16 mouse cellular contexts compared by ENCODE assay signal in the genomic region with DNA sequence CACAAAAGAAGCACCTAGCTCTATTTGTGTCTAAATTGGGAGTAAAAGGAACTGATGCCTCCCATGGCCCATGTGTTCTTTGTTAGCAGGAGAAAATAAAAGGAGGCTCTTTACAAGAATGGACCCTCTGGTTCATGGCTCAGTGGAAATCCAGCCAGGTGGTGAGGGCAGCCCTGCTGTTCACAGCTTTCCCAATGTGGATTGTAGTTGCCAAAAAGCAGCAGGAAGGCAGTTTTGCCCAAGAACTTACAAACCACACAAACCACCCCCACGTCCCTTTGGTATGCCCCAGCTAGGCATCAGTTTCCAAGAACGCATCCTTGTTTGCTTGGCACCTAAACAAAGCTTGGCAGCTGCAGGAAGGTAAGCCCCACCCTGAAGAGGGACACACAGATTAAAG.
A peak's percentile ranks its signal among the peaks of the same experiment; 100 is the strongest.
DNase-seq lines count a peak whose midpoint lies in the region; ATAC-seq and TF ChIP-seq lines count a peak whose summit lies in the region.
"Had no signal": no experiment of that assay in that cellular context is flagged by ENCODE, and none has a peak within 500 bp of the region (broad histone marks: within the 10 kb centered on the region; RNA-seq: fewer than 3 reads in every experiment).

No protein-coding gene starts in this region.

- H3K36me3 ChIP-seq in embryonic facial prominence, embryonic 15.5 days = no peaks in the 10 kb centered on the region
- H3K36me3 ChIP-seq: embryonic facial prominence, embryonic 12.5 days; limb, embryonic 12.5 days; liver, embryonic 13.5 days; lung, embryonic 15.5 days had no signal

- no peaks in the 10 kb centered on the region for H3K9me3 ChIP-seq in embryonic facial prominence, embryonic 15.5 days (replicated peaks)
- H3K9me3 ChIP-seq: embryonic facial prominence, embryonic 12.5 days; limb, embryonic 12.5 days; liver, embryonic 13.5 days; lung, embryonic 15.5 days had no signal

- DNase-seq in cerebellum, postnatal 14 days = peak; percentile 60 to 65
- DNase-seq in cerebellum, adult 8-10 months = no peak
- peak; percentile 18 for DNase-seq in layer of hippocampus, adult 11-12 months (ENCODE audit: low spot score)
- DNase-seq in layer of hippocampus, adult 2 months (ENCODE audit: low spot score in 2 of 2) = no peak
- DNase-seq in 3T3-L1 (ENCODE audit: low read depth, low spot score) = peak; percentile 28
- no peak for DNase-seq in kidney, adult 8-10 months
- no peak for DNase-seq in embryo, embryonic 11 days
- DNase-seq: adrenal gland, postnatal 25 days; liver, embryonic 13.5 days had no signal

- H3K4me1 ChIP-seq in embryonic facial prominence, embryonic 15.5 days = peaks cover 32% of the 10 kb centered on the region
- H3K4me1 ChIP-seq: embryonic facial prominence, embryonic 12.5 days; liver, embryonic 13.5 days; lung, embryonic 15.5 days had no signal

- no peak overlapping the region for H3K9ac ChIP-seq in embryonic facial prominence, embryonic 15.5 days
- H3K9ac ChIP-seq: embryonic facial prominence, embryonic 12.5 days; hindbrain, embryonic 14.5 days; limb, embryonic 12.5 days; liver, embryonic 13.5 days; lung, embryonic 15.5 days had no signal

- H3K27me3 ChIP-seq in embryonic facial prominence, embryonic 15.5 days = no peaks in the 10 kb centered on the region
- H3K27me3 ChIP-seq: embryonic facial prominence, embryonic 12.5 days; limb, embryonic 12.5 days; liver, embryonic 13.5 days; lung, embryonic 15.5 days had no signal

- H3K4me2 ChIP-seq in embryonic facial prominence, embryonic 15.5 days (replicated peaks) = no peak overlapping the region
- H3K4me2 ChIP-seq: embryonic facial prominence, embryonic 12.5 days; heart, embryonic 11.5 days; hindbrain, embryonic 14.5 days; limb, embryonic 12.5 days; liver, embryonic 13.5 days; lung, embryonic 15.5 days had no signal

- TF ChIP-seq CTCF in layer of hippocampus, adult 2 months (conservative IDR thresholded peaks at IDR 0.05) = no peak

- no peak for ATAC-seq in embryonic facial prominence, embryonic 15.5 days (ENCODE audit: insufficient number of reproducible peaks, low FRiP score, low TSS enrichment, low read depth)
- ATAC-seq: intestine, embryonic 16.5 days had no signal

- WGBS in embryonic facial prominence, embryonic 15.5 days = 23% methylated on average over 2 of the region's 2 CpGs

- no peak overlapping the region for H3K27ac ChIP-seq in layer of hippocampus, adult 2 months
- peak overlapping the region; percentile 51; the same call in 1 of the 2 replicates for H3K27ac ChIP-seq in embryonic facial prominence, embryonic 15.5 days (replicated peaks)
- H3K27ac ChIP-seq: embryonic facial prominence, embryonic 12.5 days; hindbrain, embryonic 14.5 days; limb, embryonic 12.5 days; liver, embryonic 13.5 days; lung, embryonic 15.5 days had no signal

- no peak overlapping the region for H3K4me3 ChIP-seq in layer of hippocampus, adult 2 months
- H3K4me3 ChIP-seq in embryonic facial prominence, embryonic 15.5 days (replicated peaks) = no peak overlapping the region
- H3K4me3 ChIP-seq: embryonic facial prominence, embryonic 12.5 days; limb, embryonic 12.5 days; liver, embryonic 13.5 days; lung, embryonic 15.5 days had no signal

Comparison
In these comparisons a context has a peak if more than half of its experiments do, and no peak if none do; other contexts are left out.
1. DNase-seq: peak in cerebellum, postnatal 14 days (2 of 2), layer of hippocampus, adult 11-12 months (single experiment) and 3T3-L1 (single experiment); none in cerebellum, adult 8-10 months (single experiment), layer of hippocampus, adult 2 months (0 of 2), kidney, adult 8-10 months (0 of 2) and embryo, embryonic 11 days (single experiment).